Mouse (Mus musculus) ES-Bruce4 (cell line): ENCODE measurements around the gene Kif16b. TPM values are rescaled to one million over a fixed set of nuclear protein-coding genes. Genes with fewer than 3 reads are reported as not detected.

Experiments used
- H3K27ac ChIP-seq: 2 replicates; pipeline ENCODE4 v1.5.1; 2012; ENCODE audit warnings: low read length, inconsistent platforms; ENCODE audit not compliant: insufficient read depth
- H3K27me3 ChIP-seq: 2 replicates; pipeline ENCODE4 v1.6.1; 2012; ENCODE audit warnings: mild to moderate bottlenecking, low read length, inconsistent platforms; ENCODE audit not compliant: control insufficient read depth, poor library complexity, insufficient read depth, severe bottlenecking
- H3K36me3 ChIP-seq: 2 replicates; pipeline ENCODE4 v1.6.1; 2012; ENCODE audit warnings: inconsistent platforms, mild to moderate bottlenecking, low read length, moderate library complexity; ENCODE audit not compliant: control insufficient read depth, poor library complexity, insufficient read depth, severe bottlenecking
- H3K4me1 ChIP-seq: one replicate; pipeline ENCODE4 v1.8.1; 2011; ENCODE audit warnings: low read length; ENCODE audit not compliant: control insufficient read depth, insufficient read depth
- H3K4me3 ChIP-seq: 2 replicates; pipeline ENCODE4 v1.5.1; 2011; ENCODE audit warnings: low read depth, mild to moderate bottlenecking, low read length
- H3K9ac ChIP-seq: 2 replicates; pipeline ENCODE4 v1.6.1; 2012; ENCODE audit warnings: low read depth, mild to moderate bottlenecking, inconsistent platforms; ENCODE audit not compliant: poor library complexity, severe bottlenecking
- H3K9me3 ChIP-seq: replicated peaks from 2 replicates; pipeline ENCODE4 v1.6.1; 2012; ENCODE audit warnings: mild to moderate bottlenecking, low read length, inconsistent platforms; ENCODE audit not compliant: control insufficient read depth, poor library complexity, insufficient read depth, severe bottlenecking
- CTCF ChIP-seq: IDR thresholded peaks from one replicate; pipeline ENCODE4 v1.8.1; 2011; ENCODE audit warnings: low read depth, low read length
- EP300 ChIP-seq: IDR thresholded peaks from 2 replicates; pipeline ENCODE4 v1.6.1; 2011; ENCODE audit warnings: low read depth, low read length; ENCODE audit not compliant: insufficient read depth
- POLR2A ChIP-seq: IDR thresholded peaks from one replicate; pipeline ENCODE4 v1.8.1; 2011; ENCODE audit warnings: low read length; ENCODE audit not compliant: insufficient read depth
- polyA plus RNA-seq: library from polyadenylated mRNA; stranded (reverse); fragments of >200 nt; gene quantifications from 2 replicates; pipeline ENCODE4 v1.2.4, GENCODE M21; 2011; ENCODE audit warnings: low read depth; ENCODE audit not compliant: missing spikeins, insufficient read depth, insufficient read length

The Kif16b gene
- polyA plus RNA-seq, 1 experiment: 14.3 TPM

DNA sequence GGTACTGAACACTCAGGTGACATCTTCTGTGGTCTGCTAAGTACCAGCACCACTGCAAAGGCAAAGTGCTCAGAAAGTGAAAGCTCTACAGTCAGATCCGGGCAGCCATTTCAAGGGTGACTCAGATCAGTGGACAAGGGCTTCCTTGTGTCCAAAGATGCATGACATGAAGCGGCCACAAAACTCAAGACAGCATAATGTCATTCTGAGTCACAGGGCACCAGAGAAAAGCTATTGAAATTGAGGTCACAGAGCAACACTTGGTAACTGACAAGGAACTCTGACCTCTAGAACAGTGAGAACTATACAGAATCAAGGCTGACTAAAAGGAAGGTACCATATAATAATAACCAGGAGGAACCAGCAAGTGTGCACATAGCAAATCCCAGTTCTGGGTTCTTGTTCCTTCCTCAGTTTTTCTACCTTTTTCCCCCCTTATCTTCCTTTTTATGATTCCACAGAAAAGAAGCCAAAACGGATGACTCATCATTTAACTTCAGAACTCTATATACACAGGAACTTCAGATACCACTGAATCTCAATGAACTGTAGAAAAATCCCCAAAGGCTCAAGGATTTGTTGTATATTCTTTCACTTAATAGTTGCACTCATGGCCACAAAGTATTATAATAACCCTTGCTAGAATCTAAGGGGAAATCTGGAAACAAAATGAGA lies 143.1 kb downstream of the Kif16b start:
- H3K27me3 ChIP-seq: no peaks in the 10 kb centered on the region
- no peaks in the 10 kb centered on the region for H3K9me3 ChIP-seq
- H3K4me1 ChIP-seq: no peaks in the 10 kb centered on the region
- TF ChIP-seq POLR2A (no peak), CTCF (no peak)
- H3K9ac ChIP-seq: no peak overlapping the region
- no peak overlapping the region for H3K4me3 ChIP-seq
- H3K36me3 ChIP-seq: no peaks in the 10 kb centered on the region
- H3K27ac ChIP-seq: no peak overlapping the region

DNA sequence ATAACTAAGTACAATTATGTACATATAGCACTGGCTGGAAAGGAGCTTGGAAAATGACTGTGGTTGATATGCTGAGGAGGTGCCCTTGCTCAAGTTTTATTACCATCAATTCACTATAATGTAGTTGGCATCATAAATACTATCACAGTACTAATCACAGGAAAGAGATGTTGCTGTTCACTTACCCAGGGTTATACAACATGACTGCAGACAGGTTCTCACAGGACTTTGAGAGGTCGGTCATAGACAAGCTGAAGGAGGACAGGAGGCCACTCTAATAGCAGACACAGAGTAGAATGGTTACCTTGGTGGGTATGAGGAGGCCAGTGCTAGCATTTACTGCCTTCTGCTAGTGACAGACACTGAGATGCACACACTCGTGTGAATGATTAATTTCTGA lies 162.0 kb downstream of the Kif16b start:
- no peaks in the 10 kb centered on the region for H3K27me3 ChIP-seq
- H3K9me3 ChIP-seq: no peaks in the 10 kb centered on the region
- H3K27ac ChIP-seq: no peak overlapping the region
- no peak overlapping the region for H3K9ac ChIP-seq
- no peak overlapping the region for H3K4me3 ChIP-seq
- no peaks in the 10 kb centered on the region for H3K36me3 ChIP-seq
- TF ChIP-seq POLR2A (no peak), EP300 (no peak), CTCF (no peak)
- no peaks in the 10 kb centered on the region for H3K4me1 ChIP-seq

DNA sequence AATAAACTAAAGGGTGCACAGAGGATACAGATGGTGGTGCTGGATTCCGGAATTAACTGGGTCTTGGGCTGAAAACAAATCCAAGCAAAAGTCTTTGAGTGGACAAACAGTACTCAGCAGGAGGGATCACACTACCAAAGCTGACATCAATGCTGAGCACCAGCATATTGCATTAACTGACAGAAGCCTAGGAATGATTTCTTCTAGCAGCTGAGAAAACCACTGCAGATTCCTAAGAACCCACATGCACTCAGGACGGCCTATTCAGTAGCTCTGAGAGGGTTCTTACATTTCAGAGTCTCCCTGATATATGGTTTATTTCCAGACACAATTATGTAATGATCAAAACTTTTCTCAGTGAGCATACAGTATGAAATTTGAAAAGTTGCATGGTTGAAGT lies 162.8 kb downstream of the Kif16b start:
- no peak overlapping the region for H3K4me3 ChIP-seq
- no peak overlapping the region for H3K27ac ChIP-seq
- no peaks in the 10 kb centered on the region for H3K36me3 ChIP-seq
- no peaks in the 10 kb centered on the region for H3K4me1 ChIP-seq
- no peaks in the 10 kb centered on the region for H3K9me3 ChIP-seq
- no peak overlapping the region for H3K9ac ChIP-seq
- TF ChIP-seq CTCF: no peak
- no peak for TF ChIP-seq EP300
- no peak for TF ChIP-seq POLR2A
- no peaks in the 10 kb centered on the region for H3K27me3 ChIP-seq

DNA sequence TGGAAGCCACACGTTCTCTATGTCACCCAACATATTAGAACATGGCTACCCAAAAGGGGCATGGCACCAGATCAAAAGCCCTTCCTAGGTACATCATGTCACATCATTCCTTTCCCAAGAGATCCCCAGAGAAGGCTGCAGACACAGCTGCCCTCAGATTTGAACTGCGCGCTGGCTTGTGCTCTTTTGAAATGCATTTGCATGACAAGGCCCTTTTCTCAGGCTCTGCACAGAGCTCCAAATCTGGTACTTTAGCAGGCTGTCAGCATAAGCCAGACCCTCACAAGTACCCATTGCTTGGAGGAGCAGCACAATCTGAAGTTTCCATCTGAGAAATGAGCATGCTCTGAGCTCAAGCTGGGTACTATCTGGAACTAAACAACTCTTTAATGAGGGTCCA lies 165.6 kb downstream of the Kif16b start:
- H3K27ac ChIP-seq: no peak overlapping the region
- no peaks in the 10 kb centered on the region for H3K36me3 ChIP-seq
- H3K4me1 ChIP-seq: no peaks in the 10 kb centered on the region
- H3K9me3 ChIP-seq: no peaks in the 10 kb centered on the region
- H3K9ac ChIP-seq: no peak overlapping the region
- H3K27me3 ChIP-seq: no peaks in the 10 kb centered on the region
- no peak for TF ChIP-seq CTCF
- no peak for TF ChIP-seq EP300
- no peak for TF ChIP-seq POLR2A
- no peak overlapping the region for H3K4me3 ChIP-seq

DNA sequence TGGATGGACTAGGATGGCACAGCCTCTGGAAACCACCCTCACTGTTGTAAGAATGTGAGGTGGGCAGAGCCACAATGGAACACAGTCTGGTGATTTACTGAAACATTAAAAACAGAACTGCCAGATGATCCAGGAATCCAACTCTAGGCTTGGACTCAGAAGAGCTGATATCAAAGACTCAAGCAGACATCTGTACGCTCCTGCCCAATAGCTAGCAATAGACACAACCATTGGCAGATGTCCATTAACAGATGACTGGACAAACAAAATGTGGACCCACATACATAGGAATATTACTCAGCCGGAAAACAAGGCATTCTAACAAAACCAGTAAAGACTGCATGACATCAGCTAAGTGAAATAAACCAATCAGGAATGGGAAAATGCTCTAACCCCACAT lies 167.3 kb downstream of the Kif16b start:
- no peaks in the 10 kb centered on the region for H3K4me1 ChIP-seq
- no peak overlapping the region for H3K4me3 ChIP-seq
- no peaks in the 10 kb centered on the region for H3K36me3 ChIP-seq
- H3K27me3 ChIP-seq: no peaks in the 10 kb centered on the region
- no peaks in the 10 kb centered on the region for H3K9me3 ChIP-seq
- H3K27ac ChIP-seq: no peak overlapping the region
- no peak overlapping the region for H3K9ac ChIP-seq
- TF ChIP-seq CTCF (no peak), EP300 (no peak), POLR2A (no peak)

DNA sequence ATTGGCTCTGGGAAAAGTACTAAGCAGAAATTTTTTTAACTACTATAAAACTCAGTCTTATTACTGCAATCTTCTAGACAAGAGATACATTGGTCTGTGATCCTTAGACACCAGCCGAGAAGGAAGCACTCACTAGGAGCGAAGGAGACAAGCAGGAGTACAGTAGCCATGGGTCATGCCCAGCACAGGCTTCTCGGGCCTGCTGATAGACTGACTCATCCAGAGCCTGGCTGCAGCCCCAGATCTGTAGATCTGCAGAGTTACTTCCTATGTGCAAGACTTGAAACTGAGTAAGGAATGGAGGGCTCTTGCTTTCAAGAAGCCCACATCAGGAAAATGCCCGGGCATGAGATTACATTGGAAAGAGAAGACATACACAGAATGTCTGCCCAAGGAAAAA lies 169.0 kb downstream of the Kif16b start:
- Histone ChIP-seq H3K27me3 (no peaks in the 10 kb centered on the region), H3K4me3 (no peak overlapping the region), H3K4me1 (no peaks in the 10 kb centered on the region), H3K36me3 (no peaks in the 10 kb centered on the region), H3K27ac (no peak overlapping the region), H3K9me3 (no peaks in the 10 kb centered on the region), H3K9ac (no peak overlapping the region)
- TF ChIP-seq EP300: no peak
- no peak for TF ChIP-seq POLR2A
- TF ChIP-seq CTCF: no peak
